Comparison of ENCODE assay signal across 8 mouse cellular contexts in genomic region chr15:102102548-102103121, GRCm38 (mm10). TPM values are rescaled to one million over a fixed set of nuclear protein-coding genes. Genes with fewer than 3 reads are reported as not detected.
DNase-seq lines count a peak whose midpoint lies in the region; ATAC-seq and TF ChIP-seq lines count a peak whose summit lies in the region.

No protein-coding gene starts in this region.

- peak overlapping the region; percentile 66 for H3K4me3 ChIP-seq in intestine, embryonic 15.5 days (replicated peaks)
- H3K4me3 ChIP-seq in liver, embryonic 14.5 days (ENCODE audit: insufficient read depth in 1 of 2, low read depth in 2 of 2, low read length in 2 of 2) = peak overlapping the region; percentile 21 to 29
- peak overlapping the region; percentile 19 for H3K4me3 ChIP-seq in neural tube, embryonic 14.5 days (ENCODE audit: low read depth, low read length)

- peak overlapping the region; percentile 97 for H3K27ac ChIP-seq in intestine, embryonic 15.5 days
- H3K27ac ChIP-seq in liver, embryonic 14.5 days = no peak overlapping the region
- peak overlapping the region; percentile 62; the same call in 1 of the 2 replicates for H3K27ac ChIP-seq in neural tube, embryonic 14.5 days (ENCODE audit: low read depth, low read length)

- 19% methylated on average over 6 of the region's 6 CpGs for WGBS in intestine, embryonic 15.5 days
- WGBS in liver, embryonic 14.5 days (ENCODE audit: insufficient replicate concordance) = 39% methylated on average over 6 of the region's 6 CpGs
- 17% methylated on average over 5 of the region's 6 CpGs for WGBS in neural tube, embryonic 14.5 days

- peak overlapping the region; percentile 65 for H3K9ac ChIP-seq in intestine, embryonic 15.5 days
- no peak overlapping the region for H3K9ac ChIP-seq in liver, embryonic 14.5 days (replicated peaks)
- peak overlapping the region; percentile 4; the same call in 1 of the 2 replicates for H3K9ac ChIP-seq in neural tube, embryonic 14.5 days (replicated peaks; ENCODE audit: low read depth, low read length)

- H3K36me3 ChIP-seq in intestine, embryonic 15.5 days = peaks cover 1% of the 10 kb centered on the region
- H3K36me3 ChIP-seq in liver, embryonic 14.5 days (replicated peaks; ENCODE audit: control insufficient read depth, insufficient read depth, low read depth) = no peaks in the 10 kb centered on the region
- no peaks in the 10 kb centered on the region for H3K36me3 ChIP-seq in neural tube, embryonic 14.5 days (ENCODE audit: control insufficient read depth, insufficient read depth, low read length)

- no peak for TF ChIP-seq EP300 in liver, embryonic 14.5 days (IDR thresholded peaks at IDR 0.05; ENCODE audit: low read depth)

- peak; percentile 55 for DNase-seq in urinary bladder, postnatal 14 days (ENCODE audit: low spot score)
- no peak for DNase-seq in urinary bladder, adult 18-20 months (ENCODE audit: low spot score in 2 of 2)
- peak; percentile 85 for DNase-seq in gastrocnemius, postnatal 25 days
- DNase-seq in liver, embryonic 14.5 days (ENCODE audit: low read depth in 3 of 3, low spot score in 3 of 3) = no peak
- DNase-seq in cerebellum, adult 9-11 months = no peak
- no peak for DNase-seq in cerebellum, postnatal 14 days

- H3K27me3 ChIP-seq in intestine, embryonic 15.5 days (replicated peaks) = no peaks in the 10 kb centered on the region
- H3K27me3 ChIP-seq in liver, embryonic 14.5 days (ENCODE audit: control insufficient read depth, insufficient read depth, low read length) = peaks cover 12% of the 10 kb centered on the region
- H3K27me3 ChIP-seq in neural tube, embryonic 14.5 days (ENCODE audit: control insufficient read depth, insufficient read depth, low read length) = peaks cover 15% of the 10 kb centered on the region

- no peak for TF ChIP-seq CTCF in liver, embryonic 14.5 days (IDR thresholded peaks at IDR 0.05; ENCODE audit: low read depth)

- H3K9me3 ChIP-seq in intestine, embryonic 15.5 days = no peaks in the 10 kb centered on the region
- H3K9me3 ChIP-seq in liver, embryonic 14.5 days (ENCODE audit: control insufficient read depth, low read length) = no peaks in the 10 kb centered on the region
- no peaks in the 10 kb centered on the region for H3K9me3 ChIP-seq in neural tube, embryonic 14.5 days (ENCODE audit: control insufficient read depth, low read length)

- peaks cover 80% of the 10 kb centered on the region for H3K4me1 ChIP-seq in intestine, embryonic 15.5 days (replicated peaks)
- peaks cover 0 to 15% of the 10 kb centered on the region in 2 experiments; a peak in 2 of 4 replicates for H3K4me1 ChIP-seq in liver, embryonic 14.5 days (replicated peaks; ENCODE audit: control insufficient read depth in 2 of 2, insufficient read depth in 2 of 2, low read length in 1 of 2)
- peaks cover 11% of the 10 kb centered on the region for H3K4me1 ChIP-seq in neural tube, embryonic 14.5 days (ENCODE audit: control insufficient read depth, insufficient read depth, low read length)

- peak overlapping the region; percentile 91 for H3K4me2 ChIP-seq in intestine, embryonic 15.5 days (replicated peaks)
- peak overlapping the region; percentile 40 for H3K4me2 ChIP-seq in liver, embryonic 14.5 days (ENCODE audit: low read depth)
- H3K4me2 ChIP-seq in neural tube, embryonic 14.5 days (ENCODE audit: low read depth, low read length) = peak overlapping the region; percentile 27; the same call in 1 of the 2 replicates

- ATAC-seq in intestine, embryonic 15.5 days = no peak
- no peak for ATAC-seq in liver, embryonic 14.5 days (ENCODE audit: insufficient read depth)
- no peak for ATAC-seq in neural tube, embryonic 14.5 days (ENCODE audit: low read depth)

RNA-seq across cellular contexts. Expression of gene Tns2, which starts 2.4 kb away (rescaled TPM):
- total RNA-seq in gastrocnemius, postnatal 25 days (2021) = 10 to 100 TPM; 22.3 to 32.0 TPM
- 28.2 and 31.8 TPM in 2 replicates for polyA plus RNA-seq in intestine, embryonic 15.5 days (2015; fragmentation: Nextera tagmentation; extraction: Ambion mirVana)
- polyA plus RNA-seq in liver, embryonic 14.5 days (2012; rRNA removed) = 4.9 and 5.2 TPM in 2 replicates
- 3.7 and 4.3 TPM in 2 replicates for polyA plus RNA-seq in liver, embryonic 14.5 days (2014; fragmentation: Nextera tagmentation; extraction: Ambion mirVana)
- 4.3 and 9.5 TPM in 2 replicates for polyA plus RNA-seq in neural tube, embryonic 14.5 days (2014; fragmentation: Nextera tagmentation; extraction: Ambion mirVana)

RNA-seq across cellular contexts. Expression of gene Eif4b, which starts 29.1 kb away (rescaled TPM):
- total RNA-seq in gastrocnemius, postnatal 25 days (2021) = 100 to 1,000 TPM; 141 to 145 TPM
- 122 and 124 TPM in 2 replicates for polyA plus RNA-seq in intestine, embryonic 15.5 days (2015; fragmentation: Nextera tagmentation; extraction: Ambion mirVana)
- polyA plus RNA-seq in liver, embryonic 14.5 days (2012; rRNA removed) = 42.8 and 66.4 TPM in 2 replicates
- polyA plus RNA-seq in liver, embryonic 14.5 days (2014; fragmentation: Nextera tagmentation; extraction: Ambion mirVana) = 47.8 and 57.5 TPM in 2 replicates
- polyA plus RNA-seq in neural tube, embryonic 14.5 days (2014; fragmentation: Nextera tagmentation; extraction: Ambion mirVana) = 77.6 and 96.9 TPM in 2 replicates

RNA-seq across cellular contexts. Expression of gene Spryd3, which starts 33.4 kb away (rescaled TPM):
- total RNA-seq in gastrocnemius, postnatal 25 days (2021) = 1 to 10 TPM; 7.1 to 7.9 TPM
- 20.7 and 24.3 TPM in 2 replicates for polyA plus RNA-seq in intestine, embryonic 15.5 days (2015; fragmentation: Nextera tagmentation; extraction: Ambion mirVana)
- 11.9 and 12.5 TPM in 2 replicates for polyA plus RNA-seq in liver, embryonic 14.5 days (2012; rRNA removed)
- polyA plus RNA-seq in liver, embryonic 14.5 days (2014; fragmentation: Nextera tagmentation; extraction: Ambion mirVana) = 8.8 and 9.1 TPM in 2 replicates
- 59.6 and 61.8 TPM in 2 replicates for polyA plus RNA-seq in neural tube, embryonic 14.5 days (2014; fragmentation: Nextera tagmentation; extraction: Ambion mirVana)

RNA-seq across cellular contexts. Expression of gene Igfbp6, which starts 41.5 kb away (rescaled TPM):
- 10 to 100 TPM; 46.4 to 68.2 TPM for total RNA-seq in gastrocnemius, postnatal 25 days (2021)
- polyA plus RNA-seq in intestine, embryonic 15.5 days (2015; fragmentation: Nextera tagmentation; extraction: Ambion mirVana) = 10.9 and 12.7 TPM in 2 replicates
- polyA plus RNA-seq in liver, embryonic 14.5 days (2012; rRNA removed) = 0.66 and 0.90 TPM in 2 replicates
- polyA plus RNA-seq in liver, embryonic 14.5 days (2014; fragmentation: Nextera tagmentation; extraction: Ambion mirVana) = 0.95 and 1.6 TPM in 2 replicates
- polyA plus RNA-seq in neural tube, embryonic 14.5 days (2014; fragmentation: Nextera tagmentation; extraction: Ambion mirVana) = 0.74 and 1.7 TPM in 2 replicates

RNA-seq across cellular contexts. Expression of gene Soat2, which starts 47.7 kb away (rescaled TPM):
- under 1 TPM in 1 of 2 experiments, not detected in 1; 0.16 TPM for total RNA-seq in gastrocnemius, postnatal 25 days (2021)
- 12.0 and 14.3 TPM in 2 replicates for polyA plus RNA-seq in intestine, embryonic 15.5 days (2015; fragmentation: Nextera tagmentation; extraction: Ambion mirVana)
- 34.4 and 36.4 TPM in 2 replicates for polyA plus RNA-seq in liver, embryonic 14.5 days (2012; rRNA removed)
- polyA plus RNA-seq in liver, embryonic 14.5 days (2014; fragmentation: Nextera tagmentation; extraction: Ambion mirVana) = 21.9 and 25.5 TPM in 2 replicates
- not detected in 2 replicates for polyA plus RNA-seq in neural tube, embryonic 14.5 days (2014; fragmentation: Nextera tagmentation; extraction: Ambion mirVana)

Comparison
In these comparisons a context has a peak if more than half of its experiments do, and no peak if none do; other contexts are left out.
1. DNase-seq: peak in urinary bladder, postnatal 14 days (single experiment) and gastrocnemius, postnatal 25 days (single experiment); none in urinary bladder, adult 18-20 months (0 of 2), liver, embryonic 14.5 days (0 of 3), cerebellum, adult 9-11 months (single experiment) and cerebellum, postnatal 14 days (0 of 2).
2. H3K4me2 ChIP-seq: peak in every context shown above with its lines; median percentile 91 in intestine, embryonic 15.5 days; 40 in liver, embryonic 14.5 days; 27 in neural tube, embryonic 14.5 days.
3. Peak in every context shown above with its lines, with median percentiles within 50 percentile points of each other: H3K4me3 ChIP-seq.